Mouse (Mus musculus) CH12.LX (cell line): ENCODE measurements at regions not wholly inside any gene's neighbourhood (a gene's known extent, or its start where the extent isn't known, plus 50 kb on each side); places are given as distances from the start of the nearest gene placed in this dataset.

Source experiments
- DNase-seq: peaks from one replicate; pipeline ENCODE4 v3.0.0-alpha.2; 2013; ENCODE audit errors: extremely low read depth
- H3K27ac ChIP-seq: 2 replicates; pipeline ENCODE4 v1.5.1; 2012; ENCODE audit warnings: low read depth, mild to moderate bottlenecking, control low read depth, moderate library complexity; ENCODE audit not compliant: insufficient read depth
- H3K27me3 ChIP-seq: replicated peaks from 2 replicates; pipeline ENCODE3; 2012; ENCODE audit warnings: inconsistent platforms
- H3K36me3 ChIP-seq, 2 experiments: replicated peaks in 1 of 2; 2 replicates each; pipeline versions ENCODE3 to v1.6.1; 2012; ENCODE audit warnings: inconsistent platforms in 1 of 2, low read length in 1 of 2, mild to moderate bottlenecking in 1 of 2, mixed read lengths in 1 of 2, moderate library complexity in 1 of 2; ENCODE audit not compliant: control insufficient read depth in 1 of 2, insufficient read depth in 1 of 2
- H3K4me1 ChIP-seq, 2 experiments: 2 replicates each; pipeline ENCODE4 v1.6.1; 2012; ENCODE audit warnings: inconsistent platforms in 1 of 2, moderate library complexity in 1 of 2; ENCODE audit not compliant: insufficient read depth in 2 of 2, control insufficient read depth in 1 of 2
- H3K4me2 ChIP-seq: 2 replicates; pipeline ENCODE4 v1.6.1; 2012; ENCODE audit warnings: low read depth, mild to moderate bottlenecking, control low read depth; ENCODE audit not compliant: poor library complexity, insufficient read depth, severe bottlenecking
- H3K4me3 ChIP-seq, 3 experiments: fragments of 150-350 bp in 1 of 3; sonication (generic) in 1 of 3; replicated peaks in 1 of 3; 2 replicates each; pipeline versions ENCODE3 to v1.5.1; 2011 to 2012; ENCODE audit warnings: low read depth in 2 of 3, low read length in 2 of 3, mild to moderate bottlenecking in 2 of 3, moderate library complexity in 2 of 3, control low read depth in 1 of 3, improper control_type of control experiment in 1 of 3, inconsistent platforms in 1 of 3, mixed read lengths in 1 of 3; ENCODE audit not compliant: poor library complexity in 1 of 3
- H3K79me2 ChIP-seq: replicated peaks from 2 replicates; pipeline ENCODE4 v1.6.1; 2012; ENCODE audit warnings: mild to moderate bottlenecking, moderate library complexity; ENCODE audit not compliant: control insufficient read depth, poor library complexity, insufficient read depth, severe bottlenecking; ENCODE audit errors: extremely low read depth
- H3K9ac ChIP-seq: 2 replicates; pipeline ENCODE4 v1.6.1; 2012; ENCODE audit warnings: low read depth, mild to moderate bottlenecking, control low read depth, moderate library complexity; ENCODE audit not compliant: insufficient read depth
- H3K9me3 ChIP-seq: replicated peaks from 2 replicates; pipeline ENCODE3; 2012; ENCODE audit warnings: low read length, inconsistent platforms, mixed read lengths
- BHLHE40 ChIP-seq: IDR thresholded peaks from 2 replicates; pipeline ENCODE4 v1.6.1; 2011; ENCODE audit warnings: mild to moderate bottlenecking, low read depth, low read length, improper control_type of control experiment
- CHD1 ChIP-seq: IDR thresholded peaks from 2 replicates; pipeline ENCODE4 v1.6.1; 2012; ENCODE audit warnings: low read depth, low read length, improper control_type of control experiment, inconsistent platforms
- CHD2 ChIP-seq: IDR thresholded peaks from 2 replicates; pipeline ENCODE4 v1.6.1; 2011; ENCODE audit warnings: low read length, improper control_type of control experiment
- CTCF ChIP-seq, 2 experiments: IDR thresholded peaks in 1 of 2; conservative IDR thresholded peaks in 1 of 2; 2 replicates each; pipeline ENCODE4 v1.5.1; 2011 to 2012; ENCODE audit warnings: low read depth in 2 of 2, low read length in 2 of 2, improper control_type of control experiment in 1 of 2, inconsistent platforms in 1 of 2, mild to moderate bottlenecking in 1 of 2, moderate library complexity in 1 of 2
- E2F4 ChIP-seq: IDR thresholded peaks from 2 replicates; pipeline ENCODE4 v1.6.1; 2011; ENCODE audit warnings: low read depth, low read length, improper control_type of control experiment; ENCODE audit not compliant: insufficient replicate concordance
- ELF1 ChIP-seq: IDR thresholded peaks from 2 replicates; pipeline ENCODE4 v1.6.1; 2014; ENCODE audit warnings: low read depth, mild to moderate bottlenecking, inconsistent platforms, low read length, improper control_type of control experiment
- ETS1 ChIP-seq: conservative IDR thresholded peaks from 2 replicates; pipeline ENCODE4 v1.6.1; 2012; ENCODE audit warnings: low read depth, mild to moderate bottlenecking, inconsistent platforms, low read length, improper control_type of control experiment, moderate library complexity
- GABPA ChIP-seq: IDR thresholded peaks from 2 replicates; pipeline ENCODE4 v1.6.1; 2012; ENCODE audit warnings: low read depth, low read length, improper control_type of control experiment, inconsistent platforms; ENCODE audit not compliant: insufficient replicate concordance
- HCFC1 ChIP-seq: IDR thresholded peaks from 2 replicates; pipeline ENCODE4 v1.6.1; 2012; ENCODE audit warnings: low read depth, mild to moderate bottlenecking, inconsistent platforms, low read length, improper control_type of control experiment
- IRF4 ChIP-seq: IDR thresholded peaks from 2 replicates; pipeline ENCODE4 v1.6.1; 2014; ENCODE audit warnings: low read depth, mild to moderate bottlenecking, inconsistent platforms, low read length, improper control_type of control experiment
- JUN ChIP-seq: IDR thresholded peaks from 2 replicates; pipeline ENCODE4 v1.6.1; 2011; ENCODE audit warnings: low read depth, mild to moderate bottlenecking, low read length, improper control_type of control experiment, moderate library complexity; ENCODE audit not compliant: insufficient read depth
- JUND ChIP-seq: conservative IDR thresholded peaks from 2 replicates; pipeline ENCODE4 v1.6.1; 2011; ENCODE audit warnings: low read depth, low read length, improper control_type of control experiment
- KAT2A ChIP-seq: IDR thresholded peaks from 2 replicates; pipeline ENCODE4 v1.6.1; 2012; ENCODE audit warnings: low read length, improper control_type of control experiment, inconsistent platforms; ENCODE audit not compliant: insufficient replicate concordance
- MAX ChIP-seq: IDR thresholded peaks from 2 replicates; pipeline ENCODE4 v1.6.1; 2011; ENCODE audit warnings: low read length, improper control_type of control experiment
- MAZ ChIP-seq: IDR thresholded peaks from 2 replicates; pipeline ENCODE4 v1.6.1; 2012; ENCODE audit warnings: low read depth, mild to moderate bottlenecking, inconsistent platforms, low read length, improper control_type of control experiment, moderate library complexity
- MEF2A ChIP-seq: IDR thresholded peaks from 2 replicates; pipeline ENCODE4 v1.6.1; 2014; ENCODE audit warnings: low read depth, mild to moderate bottlenecking, inconsistent platforms, low read length, improper control_type of control experiment, borderline replicate concordance
- MXI1 ChIP-seq: IDR thresholded peaks from 2 replicates; pipeline ENCODE4 v1.6.1; 2011; ENCODE audit warnings: mild to moderate bottlenecking, low read depth, low read length, improper control_type of control experiment
- MYC ChIP-seq: IDR thresholded peaks from 2 replicates; pipeline ENCODE4 v1.6.1; 2011; ENCODE audit warnings: low read depth, mild to moderate bottlenecking, improper control_type of control experiment, low read length
- NELFE ChIP-seq: IDR thresholded peaks from 2 replicates; pipeline ENCODE4 v1.6.1; 2011; ENCODE audit warnings: low read depth, low read length, improper control_type of control experiment
- NRF1 ChIP-seq: IDR thresholded peaks from 2 replicates; pipeline ENCODE4 v1.6.1; 2014; ENCODE audit warnings: low read depth, mild to moderate bottlenecking, inconsistent platforms, low read length, improper control_type of control experiment, moderate library complexity
- PAX5 ChIP-seq: IDR thresholded peaks from 2 replicates; pipeline ENCODE4 v1.6.1; 2012; ENCODE audit warnings: low read length, inconsistent platforms, mixed read lengths
- POLR2A ChIP-seq: IDR thresholded peaks from 2 replicates; pipeline ENCODE4 v1.6.1; 2011; ENCODE audit warnings: low read depth, mild to moderate bottlenecking, improper control_type of control experiment, low read length
- RAD21 ChIP-seq: IDR thresholded peaks from 2 replicates; pipeline ENCODE4 v1.6.1; 2011; ENCODE audit warnings: low read depth, mild to moderate bottlenecking, low read length, improper control_type of control experiment, moderate library complexity
- RCOR1 ChIP-seq: conservative IDR thresholded peaks from 2 replicates; pipeline ENCODE4 v1.6.1; 2012; ENCODE audit warnings: low read depth, mild to moderate bottlenecking, inconsistent platforms, low read length, improper control_type of control experiment
- SMC3 ChIP-seq: IDR thresholded peaks from 2 replicates; pipeline ENCODE4 v1.6.1; 2011; ENCODE audit warnings: low read depth, low read length, improper control_type of control experiment
- TCF12 ChIP-seq: IDR thresholded peaks from 2 replicates; pipeline ENCODE4 v1.6.1; 2014; ENCODE audit warnings: low read depth, mild to moderate bottlenecking, inconsistent platforms, low read length, improper control_type of control experiment
- UBTF ChIP-seq: IDR thresholded peaks from 2 replicates; pipeline ENCODE4 v1.6.1; 2012; ENCODE audit warnings: low read depth, mild to moderate bottlenecking, inconsistent platforms, low read length, improper control_type of control experiment, moderate library complexity
- USF1 ChIP-seq: IDR thresholded peaks from 2 replicates; pipeline ENCODE4 v1.6.1; 2014; ENCODE audit warnings: low read depth, mild to moderate bottlenecking, inconsistent platforms, low read length, improper control_type of control experiment
- USF2 ChIP-seq: conservative IDR thresholded peaks from 2 replicates; pipeline ENCODE4 v1.6.1; 2011; ENCODE audit warnings: low read depth, low read length, improper control_type of control experiment
- ZC3H11A ChIP-seq: IDR thresholded peaks from 2 replicates; pipeline ENCODE4 v1.6.1; 2012; ENCODE audit warnings: low read depth, mild to moderate bottlenecking, inconsistent platforms, low read length, improper control_type of control experiment
- ZKSCAN1 ChIP-seq: IDR thresholded peaks from 2 replicates; pipeline ENCODE4 v1.6.1; 2012; ENCODE audit warnings: low read depth, inconsistent platforms, low read length, improper control_type of control experiment, borderline replicate concordance
- ZMIZ1 ChIP-seq: IDR thresholded peaks from 2 replicates; pipeline ENCODE4 v1.6.1; 2012; ENCODE audit warnings: low read depth, mild to moderate bottlenecking, inconsistent platforms, low read length, improper control_type of control experiment
- dilution Hi-C: fragments of 300-500 bp; cut with MboI; formaldehyde crosslinking; loops from 2 replicates; pipeline ENCODE4 v1.14.3; 2020; ENCODE audit warnings: low sequenced_read_pairs; ENCODE audit not compliant: extremely low pct_unique_long_range_greater_than_20kb, extremely low pct_ligation_motif_present
- in situ Hi-C: fragments of 300-500 bp; cut with MboI; formaldehyde crosslinking; loops from 3 replicates; pipeline ENCODE4 v1.14.3; 2019; ENCODE audit warnings: low sequenced_read_pairs, low pct_ligation_motif_present, low pct_unique_long_range_greater_than_20kb, mixed read lengths

- dilution Hi-C loops = no loop called here
- Histone ChIP-seq H3K9me3 (no peaks in the 10 kb centered on the region), H3K79me2 (no peaks in the 10 kb centered on the region), H3K36me3 (no peaks in the 10 kb centered on the region), H3K4me3 (no peak overlapping the region)
- TF ChIP-seq MAX = no peak
- no peak for TF ChIP-seq USF2
- TF ChIP-seq TCF12 = no peak
- TF ChIP-seq PAX5 = no peak
- no peak for TF ChIP-seq BHLHE40
- TF ChIP-seq RCOR1 = no peak
- TF ChIP-seq CHD1 = no peak
- TF ChIP-seq UBTF = no peak
- no peak for TF ChIP-seq CTCF (conservative IDR thresholded peaks at IDR 0.05 in 1 of 2, IDR thresholded peaks at IDR 0.05 in 1 of 2; ENCODE audit: low read depth in 2 of 2, low read length in 2 of 2)
- no peak for TF ChIP-seq E2F4
- TF ChIP-seq MEF2A = no peak
- no peak for TF ChIP-seq GABPA
- TF ChIP-seq USF1 = no peak
- no peak for TF ChIP-seq NRF1
- TF ChIP-seq KAT2A = no peak
- TF ChIP-seq, all 38 proteins: peak for 0
- in situ Hi-C loops = no loop called here
- no peak for DNase-seq
- Histone ChIP-seq H3K4me2 (no peak overlapping the region), H3K9ac (no peak overlapping the region), H3K27ac (no peak overlapping the region), H3K27me3 (peaks cover 62% of the 10 kb centered on the region), H3K4me1 (peaks cover 5 to 14% of the 10 kb centered on the region in 2 experiments; a peak in 3 of 4 replicates)
Measured at GRCm38 (mm10) chr6:31636954-31637353, 73.2 kb upstream of the Podxl start.

GRCm38 (mm10) chr6:31632485-31632884, 68.7 kb upstream of the Podxl start:
- H3K4me1 ChIP-seq = peaks cover 5 to 15% of the 10 kb centered on the region in 2 experiments; a peak in 3 of 4 replicates
- peaks cover 75% of the 10 kb centered on the region for H3K27me3 ChIP-seq
- H3K79me2 ChIP-seq = no peaks in the 10 kb centered on the region
- dilution Hi-C loops (no loop called here), in situ Hi-C loops (no loop called here)
- no peak overlapping the region for H3K27ac ChIP-seq
- H3K36me3 ChIP-seq = no peaks in the 10 kb centered on the region
- H3K4me2 ChIP-seq = no peak overlapping the region
- no peak overlapping the region for H3K4me3 ChIP-seq
- no peaks in the 10 kb centered on the region for H3K9me3 ChIP-seq
- H3K9ac ChIP-seq = no peak overlapping the region
- peak; percentile 58 for DNase-seq
- TF ChIP-seq NRF1 (no peak), ZMIZ1 (no peak), CHD1 (no peak), MAZ (no peak), RAD21 (no peak), ETS1 (no peak), USF2 (no peak), RCOR1 (peak; percentile 41; the same call in 1 of the 2 replicates), MYC (no peak), UBTF (no peak), SMC3 (no peak), NELFE (no peak), JUN (peak; percentile 57; the same call in 1 of the 2 replicates), E2F4 (no peak), POLR2A (no peak), MAX (no peak), CTCF (conservative IDR thresholded peaks at IDR 0.05 in 1 of 2, IDR thresholded peaks at IDR 0.05 in 1 of 2; ENCODE audit: low read depth in 2 of 2, low read length in 2 of 2) (no peak), BHLHE40 (peak; percentile 53), USF1 (no peak), ZKSCAN1 (no peak), MXI1 (no peak), IRF4 (peak; percentile 96), JUND (peak; percentile 76), ZC3H11A (no peak), CHD2 (no peak), KAT2A (no peak), ELF1 (no peak), HCFC1 (no peak), MEF2A (no peak)
